Mouse (Mus musculus): Measurements from ENCODE around the gene Ptgds.

The Ptgds gene

DNA sequence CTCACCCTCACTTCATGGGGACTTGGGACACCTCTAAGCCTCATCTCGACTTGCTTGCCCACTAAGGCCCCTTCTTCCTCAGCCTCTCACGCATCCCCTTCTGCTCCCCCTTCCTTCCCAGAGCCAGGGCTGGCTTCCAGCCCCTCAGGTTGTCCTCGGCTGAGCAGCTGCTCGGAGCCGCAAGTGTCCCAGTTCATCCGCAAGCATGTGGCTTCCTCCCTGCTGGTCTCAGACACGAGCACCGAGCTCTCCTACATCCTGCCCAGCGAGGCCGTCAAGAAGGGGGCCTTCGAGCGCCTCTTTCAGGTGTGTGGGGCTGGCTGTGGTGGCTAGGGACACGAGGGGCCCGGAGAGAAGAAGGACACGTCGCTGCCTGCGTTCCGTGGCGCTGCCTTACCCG, 28.8 kb downstream of the Ptgds start:
- DNase-seq, result no peak

DNA sequence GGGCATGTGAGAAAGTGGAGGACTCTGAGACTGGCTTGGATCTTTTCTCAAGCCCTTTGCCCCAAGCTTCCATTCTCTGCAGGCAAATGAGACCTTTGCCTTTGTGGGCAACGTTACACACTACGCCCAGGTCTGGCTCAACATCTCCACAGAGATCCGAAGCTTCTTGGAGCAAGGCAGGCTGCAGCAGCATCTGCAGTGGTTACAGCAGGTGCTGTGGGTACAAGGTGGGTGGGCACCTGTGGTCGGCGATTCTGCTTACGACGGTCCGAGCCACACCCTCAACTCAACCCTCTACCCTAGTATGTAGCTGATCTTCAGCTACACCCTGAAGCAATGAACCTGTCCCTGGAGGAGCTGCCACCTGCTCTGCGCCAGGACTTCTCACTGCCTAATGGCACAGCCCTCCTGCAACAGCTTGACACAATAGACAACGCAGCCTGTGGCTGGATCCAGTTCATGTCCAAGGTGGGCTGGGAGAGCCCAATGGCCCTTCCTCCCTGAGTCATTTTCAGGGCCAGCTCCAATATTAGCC, 33.5 kb downstream of the Ptgds start:
- DNase-seq, result no peak

DNA sequence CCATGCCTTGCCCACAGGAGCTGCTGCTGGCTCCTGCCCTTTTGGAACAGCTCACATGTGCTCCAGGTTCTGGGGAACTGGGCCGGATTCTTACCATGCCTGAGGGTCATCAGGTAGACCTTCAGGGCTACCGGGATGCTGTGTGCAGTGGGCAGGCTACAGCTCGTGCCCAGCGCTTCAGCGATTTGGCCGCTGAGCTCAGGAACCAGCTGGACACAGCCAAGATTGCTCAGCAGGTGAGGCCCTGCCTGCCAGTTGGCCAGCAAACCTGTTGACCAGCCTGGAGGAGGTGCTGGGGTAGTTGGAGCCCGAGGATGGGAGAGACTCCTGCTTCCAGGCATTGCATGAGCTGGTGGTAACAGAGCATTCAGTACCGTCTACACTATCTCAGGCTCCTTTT, 35.6 kb downstream of the Ptgds start:
- DNase-seq, result no peak

DNA sequence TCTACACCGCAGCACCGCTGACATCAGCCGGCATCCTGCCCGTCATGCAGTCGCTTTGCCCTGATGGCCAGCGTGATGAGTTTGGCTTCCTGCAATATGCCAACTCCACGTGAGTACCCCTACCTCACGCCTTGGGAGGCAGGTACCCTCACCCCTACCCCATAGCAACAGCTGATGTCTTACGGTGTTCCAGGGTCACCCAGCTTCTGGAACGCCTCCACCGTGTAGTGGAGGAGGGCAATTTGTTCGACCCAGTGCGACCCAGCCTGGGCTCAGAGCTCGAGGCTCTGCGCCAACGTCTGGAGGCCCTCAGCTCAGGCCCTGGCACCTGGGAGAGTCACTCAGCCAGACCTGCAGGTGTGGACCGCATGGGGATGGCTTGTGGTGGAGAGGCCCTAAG, 36.7 kb downstream of the Ptgds start:
- no peak for DNase-seq

DNA sequence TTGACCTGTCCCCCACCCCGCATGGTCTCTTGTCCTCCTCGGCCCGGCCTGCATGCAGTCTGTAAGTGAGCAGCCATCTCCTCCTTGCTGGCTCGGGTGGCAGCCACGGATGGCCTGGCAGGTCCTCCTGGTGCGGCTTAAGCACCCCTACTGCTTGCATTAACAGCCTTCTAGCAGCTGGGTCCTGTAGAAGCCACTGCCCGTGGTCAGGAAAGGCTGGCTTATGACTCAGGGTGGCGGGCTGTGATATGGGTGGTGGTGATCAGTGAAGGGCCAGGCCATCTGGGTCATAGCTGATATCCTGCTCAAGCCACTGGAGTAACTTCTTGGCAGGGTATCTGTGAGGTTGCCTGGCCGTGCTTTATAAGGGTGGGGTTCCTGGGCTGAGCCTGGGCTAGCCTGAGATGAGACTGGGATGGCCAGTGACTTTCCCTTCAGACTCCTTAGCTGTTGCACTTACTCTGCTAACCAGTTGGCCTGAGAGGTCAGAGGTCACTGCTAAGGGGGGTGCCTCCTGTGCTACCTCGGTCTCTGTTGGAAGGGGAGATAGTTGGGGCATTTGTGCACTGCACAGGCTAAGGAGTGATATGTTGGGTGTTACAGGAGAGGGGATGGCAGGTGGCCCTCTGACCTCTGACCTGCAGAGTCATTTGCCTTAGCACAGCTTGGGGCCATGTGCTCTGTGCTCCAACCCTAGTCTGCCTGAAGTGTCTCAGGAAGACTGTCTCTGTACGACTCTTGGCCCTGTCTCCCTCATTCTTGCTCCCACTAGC, 37.3 kb downstream of the Ptgds start:
- no peak for DNase-seq

DNA sequence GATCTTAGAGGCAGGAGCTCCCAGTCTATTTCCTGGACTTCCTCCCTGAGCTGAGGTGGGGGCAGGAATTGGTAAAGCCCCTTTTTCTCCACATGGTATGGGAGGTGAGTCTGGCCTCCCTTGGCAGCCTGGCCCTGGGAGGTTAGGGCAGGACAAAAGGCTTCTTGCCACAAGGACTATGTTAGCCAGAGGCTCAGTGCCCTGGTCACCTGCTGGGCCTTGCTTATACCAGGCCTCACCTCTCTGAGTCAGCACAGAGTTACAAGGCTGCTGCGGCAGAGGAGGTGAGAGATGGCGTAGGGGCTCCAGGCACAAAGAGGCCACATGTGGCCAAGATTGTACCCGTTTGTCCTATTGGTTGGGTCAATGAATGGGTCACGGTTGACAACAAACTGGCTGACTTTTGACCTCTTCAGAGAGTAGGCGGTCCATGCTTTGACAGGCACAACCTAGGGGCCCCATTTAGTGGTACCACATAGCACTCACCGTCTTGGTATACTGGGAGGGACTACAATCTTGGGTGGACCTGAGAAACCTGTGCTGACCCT, 38.5 kb downstream of the Ptgds start:
- no peak for DNase-seq

DNA sequence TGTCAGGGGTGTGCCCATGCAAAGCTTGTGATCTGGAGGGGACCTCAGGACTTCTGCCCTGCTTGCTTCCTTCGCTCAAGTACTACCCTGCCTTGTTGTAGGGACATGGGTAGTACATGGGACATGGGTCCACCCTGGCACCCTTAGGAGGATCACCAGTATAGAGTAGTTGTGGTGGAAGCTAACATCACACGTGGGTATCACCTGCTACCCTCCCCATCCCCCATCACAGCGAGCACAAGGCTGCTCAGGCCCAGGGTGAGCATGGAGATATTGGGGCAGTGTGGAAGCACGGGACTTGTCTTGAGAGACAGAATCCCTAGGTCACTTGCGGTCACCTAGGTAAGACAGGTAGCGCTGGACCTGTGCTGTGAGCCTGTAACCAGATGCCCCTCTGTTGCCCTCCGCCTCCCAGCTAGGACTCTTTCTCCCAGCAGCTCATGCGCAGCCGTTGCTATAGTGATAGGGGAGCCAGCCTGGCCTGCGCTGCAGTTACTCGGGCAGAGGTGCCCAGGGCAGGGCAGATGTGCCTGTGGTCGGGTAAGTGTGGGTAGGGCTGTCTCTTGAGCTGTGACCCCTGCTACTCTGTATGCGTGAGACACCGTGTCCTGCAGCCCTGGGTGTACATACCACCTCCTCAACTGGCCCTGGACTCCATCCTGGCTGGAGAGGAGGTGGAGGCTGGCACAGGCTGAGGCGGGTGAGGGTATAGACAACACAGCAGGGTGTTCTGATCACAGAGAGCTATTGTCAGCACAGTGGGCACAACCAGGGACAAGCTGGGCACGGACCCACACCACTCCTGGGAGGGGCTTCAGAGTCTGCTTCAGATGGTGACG, 39.2 kb downstream of the Ptgds start:
- DNase-seq, result peak; percentile 79

DNA sequence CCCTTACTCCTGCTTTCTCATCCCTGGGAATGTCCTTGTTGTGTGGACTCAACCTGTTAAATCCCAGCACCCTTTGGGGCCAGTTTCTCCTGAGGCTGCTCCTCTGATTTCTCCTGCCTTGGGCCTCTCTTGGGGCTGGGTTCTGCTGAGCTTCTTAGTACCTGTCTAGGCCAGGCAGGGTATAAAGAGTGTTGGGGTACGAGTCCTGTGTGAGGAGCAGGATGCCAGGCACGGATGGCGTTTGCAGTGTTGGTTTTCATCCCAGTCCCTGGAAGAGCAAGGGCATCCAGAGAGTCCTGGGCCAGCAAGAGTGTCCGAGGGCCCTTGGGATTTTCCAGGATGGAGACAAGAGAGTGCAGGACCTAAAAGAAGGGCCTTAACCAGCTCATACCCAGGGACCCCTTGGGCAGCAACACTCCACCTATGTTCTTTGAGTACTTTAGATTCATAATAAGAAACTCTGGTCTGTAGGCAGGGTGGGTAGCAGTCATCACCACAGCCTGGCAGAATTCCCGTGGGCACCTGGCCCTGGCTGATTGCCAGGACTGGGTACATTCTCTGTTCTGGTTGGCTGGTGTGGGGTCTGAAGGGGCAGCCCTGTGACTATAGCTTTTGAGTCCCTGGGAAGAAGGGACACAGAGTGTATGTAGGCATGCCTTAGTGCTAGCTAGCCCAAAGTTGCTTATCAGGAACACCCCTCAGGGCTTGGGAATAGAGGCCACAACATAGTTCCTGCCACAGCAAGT, 40.2 kb downstream of the Ptgds start:
- DNase-seq, result no peak

DNA sequence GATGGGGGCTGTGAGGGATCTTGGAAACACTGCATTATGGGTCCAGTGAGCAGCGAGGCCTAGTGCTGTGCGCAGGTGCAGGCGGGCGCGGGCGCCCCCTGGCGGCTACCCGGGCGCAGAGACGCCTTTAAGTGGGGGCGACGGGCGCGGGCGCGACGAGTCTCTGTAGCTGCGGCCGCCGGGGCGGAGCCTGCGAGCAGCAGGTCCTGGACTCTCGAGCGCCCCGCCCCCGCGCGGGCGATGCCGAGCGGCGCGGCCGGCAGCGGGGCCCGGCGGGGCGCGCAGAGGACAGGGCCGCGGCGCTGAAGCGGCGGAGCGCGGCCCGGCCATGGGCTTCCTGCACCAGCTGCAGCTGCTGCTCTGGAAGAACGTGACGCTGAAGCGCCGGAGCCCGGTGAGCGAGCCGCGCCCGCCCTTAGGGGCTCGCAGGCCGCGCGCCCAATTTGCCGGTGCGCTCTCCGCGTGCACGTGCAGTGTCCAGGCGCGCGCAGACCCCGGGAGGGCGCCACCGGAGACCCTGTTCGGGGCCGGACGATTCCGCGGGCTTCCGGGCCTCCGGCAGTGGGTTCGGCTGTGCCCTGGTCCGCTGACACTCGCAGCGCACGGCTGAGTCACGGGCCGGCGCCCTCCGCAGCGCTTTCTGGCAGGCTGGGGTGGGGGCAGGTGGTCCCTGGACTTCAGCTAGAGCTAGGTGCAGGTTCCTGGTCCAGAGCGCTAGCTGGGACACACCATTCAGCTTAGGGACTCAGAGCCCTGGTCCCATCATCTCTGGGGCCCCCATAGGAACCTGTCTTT, 41.2 kb downstream of the Ptgds start, which contains the start of gene Abca2:
Gene Abca2, plus strand, starts transcription at position 262 of the 795 bp plus-strand sequence.
- DNase-seq, result peak; percentile 97

DNA sequence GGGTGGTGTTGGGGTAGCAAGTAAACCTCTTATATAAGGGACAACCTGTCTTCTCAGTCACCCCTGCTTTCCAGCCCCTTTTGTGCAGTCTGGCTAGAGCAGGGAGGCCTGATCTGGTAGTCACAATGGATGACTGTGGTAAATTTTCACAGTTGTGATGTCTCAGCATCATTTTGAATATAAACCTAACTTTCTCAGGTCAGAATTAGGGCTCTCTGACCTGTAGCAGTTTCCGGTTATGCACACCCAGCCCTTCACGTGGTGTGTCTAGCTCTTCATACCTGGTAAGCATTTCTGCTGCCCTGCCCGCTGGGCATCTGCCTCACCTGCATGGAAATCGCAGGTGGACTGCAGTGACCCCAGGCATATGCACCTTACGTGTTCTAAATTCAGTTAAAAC, 42.6 kb downstream of the Ptgds start:
- no peak for DNase-seq

DNA sequence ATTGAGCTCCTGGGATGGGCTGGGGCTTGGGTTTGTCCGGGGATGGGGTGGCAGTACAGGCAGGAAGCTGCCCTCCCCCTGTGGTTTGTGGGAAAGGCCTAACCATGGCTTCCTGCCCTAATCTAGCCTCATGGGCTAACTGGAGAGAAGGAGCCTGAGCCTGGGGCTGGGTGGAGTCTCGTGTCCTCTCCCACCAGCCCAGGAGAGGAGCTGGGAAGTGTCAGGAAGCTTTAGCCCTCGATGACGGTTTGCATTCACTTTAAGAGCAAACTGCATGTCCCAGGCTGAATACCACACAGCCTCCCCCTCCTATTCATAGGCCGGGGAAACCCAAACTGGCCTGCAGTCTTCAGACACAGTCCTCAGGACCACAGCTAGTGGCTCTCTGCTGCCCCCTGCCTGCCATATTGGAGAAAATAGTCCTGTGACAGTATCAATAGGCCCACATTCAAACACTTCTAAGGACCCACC, 43.1 kb downstream of the Ptgds start:
- peak; percentile 59 for DNase-seq

DNA sequence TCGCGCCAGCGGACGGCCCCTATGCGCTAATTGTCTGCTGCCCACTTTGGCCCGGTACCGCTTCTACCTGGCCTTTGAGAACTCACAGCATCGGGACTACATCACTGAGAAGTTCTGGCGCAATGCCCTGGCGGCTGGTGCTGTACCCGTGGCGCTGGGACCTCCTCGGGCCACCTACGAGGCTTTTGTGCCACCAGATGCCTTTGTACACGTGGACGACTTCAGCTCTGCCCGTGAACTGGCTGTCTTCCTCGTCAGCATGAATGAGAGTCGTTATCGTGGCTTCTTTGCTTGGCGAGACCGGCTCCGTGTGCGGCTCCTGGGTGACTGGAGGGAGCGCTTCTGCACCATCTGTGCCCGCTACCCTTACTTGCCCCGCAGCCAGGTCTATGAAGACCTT, 44.4 kb downstream of the Ptgds start:
- no peak for DNase-seq

DNA sequence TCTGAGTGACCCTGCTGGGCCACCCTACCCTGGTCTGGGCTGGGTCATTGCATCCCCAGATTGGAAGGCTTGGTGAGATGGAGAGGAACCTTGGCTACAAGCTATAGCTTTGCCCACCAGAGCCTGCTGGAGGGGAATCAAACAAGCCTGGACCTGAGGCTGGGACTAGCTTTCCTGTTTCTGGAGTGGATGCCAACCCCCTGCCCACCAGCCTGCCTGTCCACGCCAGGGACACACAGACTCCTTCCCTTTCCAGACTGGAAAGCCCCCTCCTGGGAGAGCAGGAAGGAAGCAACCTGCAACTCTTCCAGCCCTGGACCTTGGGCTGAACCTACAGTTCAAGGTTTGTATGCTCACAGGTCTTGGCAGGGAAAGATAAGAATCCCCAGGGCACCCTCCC, 46.2 kb downstream of the Ptgds start:
- no peak for DNase-seq

DNA sequence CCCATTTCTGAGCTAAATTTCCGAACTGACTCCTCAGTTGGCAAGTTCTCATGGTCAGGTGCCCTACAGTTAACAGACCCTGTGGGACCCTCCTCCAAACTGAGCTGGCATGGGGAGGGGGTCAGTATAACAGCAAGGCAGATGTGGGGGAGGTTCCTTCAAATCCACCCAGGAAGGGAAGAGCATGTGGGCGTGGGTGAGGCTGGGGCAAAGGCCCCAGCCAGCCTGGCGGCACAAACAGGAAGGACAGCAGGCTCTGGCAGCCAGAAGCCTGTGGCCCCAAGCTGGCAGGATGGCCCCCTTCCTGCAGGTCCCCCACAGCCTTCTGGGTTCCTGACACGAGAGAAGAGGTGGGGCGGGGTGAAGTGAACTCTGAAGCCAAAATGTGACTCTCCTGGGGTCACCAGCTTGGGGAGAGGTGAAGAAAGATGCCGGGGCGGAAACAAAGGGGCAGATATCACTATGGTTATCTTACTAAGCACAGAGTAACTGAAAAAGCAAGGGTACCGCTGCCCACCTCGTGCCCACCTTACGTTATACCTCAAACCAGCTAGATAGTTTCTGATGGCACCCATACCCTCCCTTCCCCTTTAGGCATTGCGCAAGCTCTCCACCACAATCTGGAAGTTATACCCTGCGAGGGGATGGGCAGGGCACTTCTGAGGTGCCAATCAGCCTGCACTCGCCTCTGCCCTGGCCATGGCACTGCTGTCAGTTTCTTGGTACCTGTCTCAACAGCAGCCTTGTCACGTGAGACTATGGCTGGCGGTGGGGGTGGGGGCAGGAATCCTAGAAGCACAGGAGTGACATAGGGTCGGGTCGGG, 47.0 kb downstream of the Ptgds start, which contains the start of gene Fut7:
Gene Fut7, plus strand, starts transcription at position 681 of the 824 bp plus-strand sequence.
- no peak for DNase-seq

DNA sequence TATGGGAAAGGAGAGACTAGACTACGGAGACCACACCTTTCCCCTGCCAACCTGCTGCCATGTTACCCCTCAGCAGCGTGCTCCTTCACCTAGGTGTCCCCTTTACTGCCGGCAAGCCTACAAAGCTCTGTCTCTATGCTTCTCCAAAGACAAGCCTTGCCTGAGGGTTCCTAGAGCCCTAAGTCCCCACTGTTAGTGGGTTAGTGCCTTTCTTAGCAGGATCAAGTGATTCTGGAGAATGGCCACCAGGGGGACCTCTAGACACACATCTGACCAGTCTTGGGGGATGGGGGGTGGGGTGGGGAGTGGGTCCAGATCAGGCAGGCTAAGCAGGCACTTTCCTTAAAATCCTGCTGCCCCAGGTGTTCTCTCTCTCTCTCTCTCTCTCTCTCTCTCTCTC, 48.0 kb downstream of the Ptgds start:
- DNase-seq, result no peak

DNA sequence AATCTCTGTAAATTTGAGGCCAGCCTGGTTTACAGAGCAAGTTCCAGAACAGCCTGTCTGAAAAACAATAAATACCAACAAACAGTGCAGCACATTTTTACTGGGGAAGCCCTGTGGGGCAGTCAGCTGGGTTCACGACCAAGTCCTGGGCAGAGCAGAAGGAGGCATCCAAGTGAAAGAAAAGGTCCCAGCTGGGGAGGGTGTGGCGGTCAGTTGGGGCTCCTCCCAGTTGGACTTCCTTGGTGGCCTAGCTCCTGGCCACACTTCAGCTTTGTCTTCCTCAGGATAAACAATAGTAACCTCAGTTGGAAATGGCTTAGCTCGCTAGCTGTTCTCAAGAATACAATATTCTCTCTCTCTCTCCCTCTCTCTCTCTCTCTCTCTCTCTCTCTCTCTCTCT, 52.4 kb downstream of the Ptgds start:
- DNase-seq, result no peak

All from layer of hippocampus, adult 9-11 months (tissue).